Mouse (Mus musculus) hindbrain, embryonic 13.5 days (tissue): ENCODE data around the gene Cops3. TPM values are rescaled to one million over a fixed set of nuclear protein-coding genes. Genes with fewer than 3 reads are reported as not detected.

Experiments used
- ATAC-seq: fragments of 200-750 bp; cut with Nextera tagmentation; 2 replicates; pipeline ENCODE4 v1.8.0; 2017; ENCODE audit warnings: moderate TSS enrichment; ENCODE audit not compliant: low FRiP score
- H3K27ac ChIP-seq: fragments of 300-500 bp; sonication (generic); 2 replicates; pipeline ENCODE4 v1.5.1; 2015; ENCODE audit warnings: inconsistent platforms, mild to moderate bottlenecking, moderate library complexity
- H3K27me3 ChIP-seq: fragments of 300-500 bp; sonication (generic); 2 replicates; pipeline ENCODE4 v1.6.1; 2015; ENCODE audit warnings: mild to moderate bottlenecking, inconsistent platforms
- H3K36me3 ChIP-seq: fragments of 300-500 bp; sonication (generic); 2 replicates; pipeline ENCODE4 v1.6.1; 2015; ENCODE audit warnings: mild to moderate bottlenecking, inconsistent platforms
- H3K4me1 ChIP-seq: fragments of 300-500 bp; sonication (generic); replicated peaks from 2 replicates; pipeline ENCODE4 v1.6.1; 2015; ENCODE audit warnings: inconsistent platforms
- H3K4me2 ChIP-seq: fragments of 300-500 bp; sonication (generic); 2 replicates; pipeline ENCODE4 v1.6.1; 2015; ENCODE audit warnings: inconsistent platforms, mild to moderate bottlenecking, moderate library complexity
- H3K4me3 ChIP-seq: fragments of 300-500 bp; sonication (generic); 2 replicates; pipeline ENCODE4 v1.5.1; 2015; ENCODE audit warnings: mild to moderate bottlenecking, inconsistent platforms
- H3K9ac ChIP-seq: fragments of 300-500 bp; sonication (generic); 2 replicates; pipeline ENCODE4 v1.6.1; 2015; ENCODE audit warnings: mild to moderate bottlenecking, inconsistent platforms
- H3K9me3 ChIP-seq: fragments of 300-500 bp; sonication (generic); 2 replicates; pipeline ENCODE4 v1.6.1; 2016; ENCODE audit warnings: inconsistent platforms
- WGBS: fragments of 180-500 bp; shearing (Covaris S2); methylation state at CpG from one replicate; pipeline ENCODE4 v1.1.7; 2015; 5-methylcytosine and 5-hydroxymethylcytosine counted together
- polyA plus RNA-seq: library from polyadenylated mRNA; unstranded; fragments of >200 nt; fragmentation: Nextera tagmentation; extraction: Ambion mirVana; gene quantifications from 2 replicates; pipeline ENCODE4 v1.2.1, GENCODE M21; 2015

Cops3 gene
- polyA plus RNA-seq, 1 experiment from 2014 or later: 205 TPM

GRCm38 (mm10) chr11:59809670-59810474, 29.8 kb downstream of the Cops3 start, which contains the start of gene Flcn:
TSS of gene Flcn (minus strand) at chr11:59810016.
- Histone ChIP-seq H3K4me2 (peak within 1 kb of the TSS; percentile 89), H3K27ac (peak within 1 kb of the TSS; percentile 99), H3K36me3 (peaks cover 29% of the 10 kb centered on the region), H3K9ac (peak within 1 kb of the TSS; percentile 90), H3K27me3 (no peaks in the 10 kb centered on the region), H3K4me3 (peak within 1 kb of the TSS; percentile 86), H3K9me3 (no peaks in the 10 kb centered on the region), H3K4me1 (peaks cover 27% of the 10 kb centered on the region)
- WGBS: under 1% methylated on average over 52 of the region's 52 CpGs
- peak; percentile 98 for ATAC-seq

- ATAC-seq: peak; percentile 33
- Histone ChIP-seq H3K36me3 (peaks cover 36% of the 10 kb centered on the region), H3K4me3 (peak overlapping the region; percentile 86), H3K27me3 (no peaks in the 10 kb centered on the region), H3K9ac (peak overlapping the region; percentile 90), H3K27ac (peak overlapping the region; percentile 99), H3K4me2 (peak overlapping the region; percentile 89), H3K9me3 (no peaks in the 10 kb centered on the region), H3K4me1 (peaks cover 27% of the 10 kb centered on the region)
- WGBS: under 1% methylated on average over 15 of the region's 15 CpGs
Measured at GRCm38 (mm10) chr11:59809071-59809669, 30.5 kb downstream of the Cops3 start.

- H3K27me3 ChIP-seq: no peaks in the 10 kb centered on the region
- H3K9me3 ChIP-seq: no peaks in the 10 kb centered on the region
- H3K27ac ChIP-seq: no peak overlapping the region
- peaks cover 43% of the 10 kb centered on the region for H3K36me3 ChIP-seq
- H3K4me2 ChIP-seq: peak overlapping the region; percentile 89
- 73% methylated on average over 14 of the region's 14 CpGs for WGBS
- H3K9ac ChIP-seq: peak overlapping the region; percentile 90
- no peak for ATAC-seq
- H3K4me1 ChIP-seq: peaks cover 27% of the 10 kb centered on the region
- H3K4me3 ChIP-seq: peak overlapping the region; percentile 86
Measured at GRCm38 (mm10) chr11:59808170-59808960, 31.3 kb downstream of the Cops3 start.

- WGBS: 95% methylated on average over 2 of the region's 2 CpGs
- H3K27me3 ChIP-seq: no peaks in the 10 kb centered on the region
- no peaks in the 10 kb centered on the region for H3K9me3 ChIP-seq
- peaks cover 70% of the 10 kb centered on the region for H3K36me3 ChIP-seq
- H3K9ac ChIP-seq: no peak overlapping the region
- ATAC-seq: no peak
- no peak overlapping the region for H3K4me2 ChIP-seq
- H3K4me3 ChIP-seq: no peak overlapping the region
- H3K27ac ChIP-seq: no peak overlapping the region
- H3K4me1 ChIP-seq: peaks cover 22% of the 10 kb centered on the region
Measured at GRCm38 (mm10) chr11:59805656-59806055, 34.0 kb downstream of the Cops3 start.

- Histone ChIP-seq H3K4me1 (peaks cover 22% of the 10 kb centered on the region), H3K4me3 (no peak overlapping the region), H3K27ac (no peak overlapping the region), H3K36me3 (peaks cover 74% of the 10 kb centered on the region), H3K9ac (no peak overlapping the region), H3K27me3 (no peaks in the 10 kb centered on the region), H3K4me2 (no peak overlapping the region), H3K9me3 (no peaks in the 10 kb centered on the region)
- WGBS: 100% methylated on average over 1 of the region's 1 CpGs
- no peak for ATAC-seq
Measured at GRCm38 (mm10) chr11:59805256-59805655, 34.4 kb downstream of the Cops3 start.

GRCm38 (mm10) chr11:59804409-59805110, 35.1 kb downstream of the Cops3 start:
- peaks cover 81% of the 10 kb centered on the region for H3K36me3 ChIP-seq
- 95% methylated on average over 22 of the region's 22 CpGs for WGBS
- ATAC-seq: no peak
- no peak overlapping the region for H3K27ac ChIP-seq
- H3K4me3 ChIP-seq: no peak overlapping the region
- no peaks in the 10 kb centered on the region for H3K27me3 ChIP-seq
- H3K4me1 ChIP-seq: peaks cover 22% of the 10 kb centered on the region
- H3K9me3 ChIP-seq: no peaks in the 10 kb centered on the region
- no peak overlapping the region for H3K4me2 ChIP-seq
- no peak overlapping the region for H3K9ac ChIP-seq

GRCm38 (mm10) chr11:59803516-59803915, 36.1 kb downstream of the Cops3 start:
- Histone ChIP-seq H3K4me2 (no peak overlapping the region), H3K4me1 (peaks cover 15% of the 10 kb centered on the region), H3K9me3 (no peaks in the 10 kb centered on the region), H3K36me3 (peaks cover 92% of the 10 kb centered on the region), H3K9ac (no peak overlapping the region), H3K4me3 (no peak overlapping the region), H3K27me3 (no peaks in the 10 kb centered on the region), H3K27ac (no peak overlapping the region)
- ATAC-seq: no peak
- WGBS: 92% methylated on average over 14 of the region's 14 CpGs

- WGBS: 95% methylated on average over 8 of the region's 8 CpGs
Measured at GRCm38 (mm10) chr11:59801881-59802280, 37.8 kb downstream of the Cops3 start.

GRCm38 (mm10) chr11:59800412-59800811, 39.2 kb downstream of the Cops3 start:
- Histone ChIP-seq H3K4me3 (no peak overlapping the region), H3K27me3 (no peaks in the 10 kb centered on the region), H3K4me1 (no peaks in the 10 kb centered on the region), H3K4me2 (no peak overlapping the region), H3K9ac (no peak overlapping the region), H3K36me3 (peaks cover 99% of the 10 kb centered on the region), H3K27ac (no peak overlapping the region), H3K9me3 (no peaks in the 10 kb centered on the region)
- no peak for ATAC-seq
- WGBS: 96% methylated on average over 10 of the region's 10 CpGs

More at GRCm38 (mm10) chr11:59801881-59802280, 37.8 kb downstream of the Cops3 start:
- Histone ChIP-seq H3K9me3 (no peaks in the 10 kb centered on the region), H3K9ac (no peak overlapping the region), H3K4me1 (no peaks in the 10 kb centered on the region), H3K36me3 (peaks cover 99% of the 10 kb centered on the region), H3K4me2 (no peak overlapping the region), H3K27me3 (no peaks in the 10 kb centered on the region), H3K4me3 (no peak overlapping the region), H3K27ac (no peak overlapping the region)
- ATAC-seq: no peak

- H3K36me3 ChIP-seq: peaks cover 75% of the 10 kb centered on the region
- WGBS: 95% methylated on average over 6 of the region's 6 CpGs
- peaks cover 8% of the 10 kb centered on the region for H3K27me3 ChIP-seq
- H3K27ac ChIP-seq: no peak overlapping the region
- H3K9me3 ChIP-seq: no peaks in the 10 kb centered on the region
- no peak overlapping the region for H3K4me3 ChIP-seq
- H3K4me2 ChIP-seq: no peak overlapping the region
- ATAC-seq: no peak
- no peaks in the 10 kb centered on the region for H3K4me1 ChIP-seq
- H3K9ac ChIP-seq: no peak overlapping the region
Measured at GRCm38 (mm10) chr11:59793390-59793789, 46.2 kb downstream of the Cops3 start.

GRCm38 (mm10) chr11:59789311-59789710, 50.3 kb downstream of the Cops3 start:
- Histone ChIP-seq H3K4me1 (peaks cover 15% of the 10 kb centered on the region), H3K4me3 (no peak overlapping the region), H3K4me2 (no peak overlapping the region), H3K9ac (no peak overlapping the region), H3K27me3 (peaks cover 37% of the 10 kb centered on the region), H3K36me3 (peaks cover 34% of the 10 kb centered on the region), H3K27ac (no peak overlapping the region), H3K9me3 (no peaks in the 10 kb centered on the region)
- WGBS: 97% methylated on average over 1 of the region's 1 CpGs
- ATAC-seq: no peak
